Mouse (Mus musculus) limb, embryonic 13.5 days (tissue): ENCODE results near the gene Fcrla. TPM values are rescaled to one million over a fixed set of nuclear protein-coding genes. Genes with fewer than 3 reads are reported as not detected.

Experiments
- ATAC-seq: fragments of 200-750 bp; cut with Nextera tagmentation; 2 replicates; pipeline ENCODE4 v1.8.0; 2017; ENCODE audit warnings: low read depth, moderate number of reproducible peaks, moderate TSS enrichment; ENCODE audit not compliant: low FRiP score
- H3K27ac ChIP-seq: fragments of 300-500 bp; sonication (generic); 2 replicates; pipeline ENCODE4 v1.5.1; 2015; ENCODE audit warnings: inconsistent platforms, mild to moderate bottlenecking, moderate library complexity
- H3K27me3 ChIP-seq: fragments of 300-500 bp; sonication (generic); 2 replicates; pipeline ENCODE4 v1.6.1; 2015; ENCODE audit warnings: mild to moderate bottlenecking, inconsistent platforms
- H3K36me3 ChIP-seq: fragments of 300-500 bp; sonication (generic); 2 replicates; pipeline ENCODE4 v1.6.1; 2015; ENCODE audit warnings: inconsistent platforms, mild to moderate bottlenecking, moderate library complexity
- H3K4me1 ChIP-seq: fragments of 300-500 bp; sonication (generic); 2 replicates; pipeline ENCODE4 v1.6.1; 2015; ENCODE audit warnings: inconsistent platforms
- H3K4me2 ChIP-seq: fragments of 300-500 bp; sonication (generic); replicated peaks from 2 replicates; pipeline ENCODE4 v1.6.1; 2015; ENCODE audit warnings: inconsistent platforms, mild to moderate bottlenecking, moderate library complexity
- H3K4me3 ChIP-seq: fragments of 300-500 bp; sonication (generic); 2 replicates; pipeline ENCODE4 v1.5.1; 2015; ENCODE audit warnings: moderate library complexity, mild to moderate bottlenecking, inconsistent platforms
- H3K9ac ChIP-seq: fragments of 300-500 bp; sonication (generic); 2 replicates; pipeline ENCODE4 v1.6.1; 2015; ENCODE audit warnings: mild to moderate bottlenecking, inconsistent platforms
- H3K9me3 ChIP-seq: fragments of 300-500 bp; sonication (generic); 2 replicates; pipeline ENCODE4 v1.6.1; 2016; ENCODE audit warnings: inconsistent platforms
- WGBS: fragments of 180-500 bp; shearing (Covaris S2); methylation state at CpG from one replicate; pipeline ENCODE4 v1.1.7; 2015; 5-methylcytosine and 5-hydroxymethylcytosine counted together
- polyA plus RNA-seq: library from polyadenylated mRNA; unstranded; fragments of >200 nt; fragmentation: Nextera tagmentation; extraction: Ambion mirVana; gene quantifications from 2 replicates; pipeline ENCODE4 v1.2.1, GENCODE M21; 2015

Gene Fcrla
- polyA plus RNA-seq, 1 experiment from 2014 or later: not detected

GRCm38 (mm10) chr1:170900799-170901467 lies 26.4 kb downstream of the Fcrla start:
- no peak for ATAC-seq
- Histone ChIP-seq H3K9me3 (no peaks in the 10 kb centered on the region; the same call in 1 of the 2 replicates), H3K9ac (no peak overlapping the region), H3K4me3 (no peak overlapping the region), H3K36me3 (no peaks in the 10 kb centered on the region), H3K27ac (no peak overlapping the region), H3K27me3 (peaks cover 37% of the 10 kb centered on the region), H3K4me2 (0 out of 2 replicates have a peak overlapping the region, but pooled peaks have one; percentile 19), H3K4me1 (no peaks in the 10 kb centered on the region; the same call in 1 of the 2 replicates)
- 31% methylated on average over 10 of the region's 10 CpGs for WGBS

DNA sequence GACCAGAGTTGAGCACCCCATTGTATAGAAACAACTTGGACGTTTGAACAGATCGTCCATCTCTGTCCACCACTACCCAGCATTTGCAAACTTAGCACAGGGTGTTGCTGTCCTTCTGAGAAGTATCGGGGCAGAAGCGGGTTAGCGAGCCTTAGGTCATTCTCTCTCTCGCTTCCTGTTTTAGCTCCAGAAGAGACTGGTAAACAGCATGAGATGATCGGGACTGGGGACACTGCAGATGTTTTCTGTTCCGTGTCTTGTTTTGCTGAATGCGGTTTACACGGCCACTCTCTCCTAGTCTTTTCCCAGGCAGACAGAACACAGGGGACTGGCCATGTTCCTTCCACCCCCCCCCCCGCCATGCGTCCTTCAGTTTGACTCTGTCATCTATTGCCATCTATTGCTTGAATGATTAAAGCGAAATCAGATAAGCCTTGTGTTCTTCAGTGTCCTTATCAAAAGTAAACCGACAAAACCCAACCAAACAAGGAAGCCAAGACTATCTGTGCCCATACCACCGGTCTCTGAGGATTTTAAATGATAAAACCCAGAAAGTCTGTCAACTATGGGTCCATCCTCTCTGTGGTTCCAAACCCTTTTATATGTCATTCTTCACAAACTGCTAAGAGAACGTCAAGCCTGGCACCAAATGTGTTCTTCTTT lies 28.8 kb downstream of the Fcrla start:
- peaks cover 24% of the 10 kb centered on the region for H3K27me3 ChIP-seq
- H3K4me1 ChIP-seq: no peaks in the 10 kb centered on the region; the same call in 1 of the 2 replicates
- ATAC-seq: no peak
- H3K9me3 ChIP-seq: no peaks in the 10 kb centered on the region; the same call in 1 of the 2 replicates
- H3K27ac ChIP-seq: no peak overlapping the region
- WGBS: 76% methylated on average over 16 of the region's 16 CpGs
- H3K9ac ChIP-seq: no peak overlapping the region
- H3K4me3 ChIP-seq: no peak overlapping the region
- no peaks in the 10 kb centered on the region for H3K36me3 ChIP-seq
- H3K4me2 ChIP-seq: no peak overlapping the region

DNA sequence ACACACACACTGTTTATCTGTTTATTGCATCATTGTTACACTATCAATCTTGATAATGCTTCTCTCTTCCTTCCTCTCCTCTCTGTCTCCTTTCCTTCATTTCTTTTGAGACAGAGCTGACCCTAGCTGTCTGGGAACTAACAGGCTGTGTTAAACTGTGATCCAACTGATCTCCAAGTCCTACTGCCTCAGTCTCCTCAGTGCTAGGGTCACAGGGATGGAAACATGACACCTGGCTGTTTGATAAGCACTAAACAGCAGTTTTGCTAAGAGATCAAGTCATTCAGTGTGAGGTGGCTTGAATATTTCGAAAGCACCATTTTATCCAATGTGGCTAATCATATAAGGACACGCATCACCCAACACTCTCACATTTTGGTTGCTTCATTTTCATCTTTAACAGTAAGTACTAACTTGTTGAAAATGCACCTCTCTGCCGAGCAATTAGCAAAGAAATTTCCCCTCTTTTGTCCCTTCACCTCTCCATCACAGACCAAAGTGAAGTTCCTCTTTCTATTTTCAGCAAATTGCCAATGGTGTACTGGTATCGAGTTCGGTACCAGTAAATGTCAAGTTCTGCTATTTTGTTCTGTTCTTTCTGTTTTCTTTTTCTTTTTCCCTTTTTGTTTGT lies 30.6 kb downstream of the Fcrla start:
- Histone ChIP-seq H3K4me1 (no peaks in the 10 kb centered on the region; the same call in 1 of the 2 replicates), H3K9ac (no peak overlapping the region), H3K27me3 (peaks cover 10% of the 10 kb centered on the region; the same call in 1 of the 2 replicates), H3K4me3 (no peak overlapping the region), H3K36me3 (no peaks in the 10 kb centered on the region), H3K4me2 (no peak overlapping the region), H3K27ac (no peak overlapping the region), H3K9me3 (no peaks in the 10 kb centered on the region; the same call in 1 of the 2 replicates)
- WGBS: 84% methylated on average over 5 of the region's 5 CpGs
- ATAC-seq: no peak

- H3K4me3 ChIP-seq: no peak overlapping the region
Observed at GRCm38 (mm10) chr1:170894603-170895602, 32.5 kb downstream of the Fcrla start.

DNA sequence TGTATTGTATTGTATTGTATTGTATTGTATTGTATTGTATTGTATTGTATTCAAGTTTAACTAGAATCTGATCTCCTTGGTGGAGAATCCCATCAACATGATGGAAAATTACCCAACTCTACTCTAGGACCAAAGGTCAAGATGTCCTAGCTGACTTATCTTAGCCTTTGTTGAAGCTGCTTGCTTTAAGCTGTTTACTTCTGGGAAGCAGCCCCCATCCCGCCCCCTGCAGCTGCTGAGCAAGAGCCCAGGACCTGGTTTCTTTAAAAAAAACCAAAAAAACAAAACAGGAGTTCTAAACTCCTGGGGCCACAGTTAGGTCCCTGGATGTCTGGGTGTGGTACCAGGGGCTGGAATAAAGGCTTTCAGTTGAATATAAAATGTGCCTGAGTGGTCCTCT lies 35.1 kb downstream of the Fcrla start:
- no peak for ATAC-seq
- H3K4me1 ChIP-seq: no peaks in the 10 kb centered on the region
- no peak overlapping the region for H3K9ac ChIP-seq
- H3K4me3 ChIP-seq: no peak overlapping the region
- H3K4me2 ChIP-seq: no peak overlapping the region
- H3K27me3 ChIP-seq: no peaks in the 10 kb centered on the region
- no peaks in the 10 kb centered on the region; the same call in 1 of the 2 replicates for H3K9me3 ChIP-seq
- WGBS: 55% methylated on average over 1 of the region's 1 CpGs
- H3K27ac ChIP-seq: no peak overlapping the region
- H3K36me3 ChIP-seq: no peaks in the 10 kb centered on the region

More at GRCm38 (mm10) chr1:170894603-170895602, 32.5 kb downstream of the Fcrla start:
- no peak overlapping the region for H3K27ac ChIP-seq
- no peaks in the 10 kb centered on the region; the same call in 1 of the 2 replicates for H3K9me3 ChIP-seq
- no peak for ATAC-seq
- 60% methylated on average over 9 of the region's 9 CpGs for WGBS
- H3K27me3 ChIP-seq: peaks cover 8% of the 10 kb centered on the region; the same call in 1 of the 2 replicates
- H3K9ac ChIP-seq: no peak overlapping the region
- no peaks in the 10 kb centered on the region for H3K4me1 ChIP-seq
- no peaks in the 10 kb centered on the region for H3K36me3 ChIP-seq
- H3K4me2 ChIP-seq: no peak overlapping the region

GRCm38 (mm10) chr1:170891646-170892045 lies 35.7 kb downstream of the Fcrla start:
- no peak overlapping the region for H3K27ac ChIP-seq
- H3K4me3 ChIP-seq: no peak overlapping the region
- H3K9me3 ChIP-seq: no peaks in the 10 kb centered on the region; the same call in 1 of the 2 replicates
- H3K36me3 ChIP-seq: no peaks in the 10 kb centered on the region
- no peaks in the 10 kb centered on the region for H3K27me3 ChIP-seq
- no peak for ATAC-seq
- H3K4me1 ChIP-seq: no peaks in the 10 kb centered on the region
- WGBS: 57% methylated on average over 2 of the region's 2 CpGs
- no peak overlapping the region for H3K9ac ChIP-seq
- H3K4me2 ChIP-seq: no peak overlapping the region

- no peak overlapping the region for H3K9ac ChIP-seq
- H3K9me3 ChIP-seq: no peaks in the 10 kb centered on the region
- no peak for ATAC-seq
- peaks cover 3% of the 10 kb centered on the region for H3K4me1 ChIP-seq
- 62% methylated on average over 4 of the region's 4 CpGs for WGBS
- H3K4me2 ChIP-seq: no peak overlapping the region
- H3K27ac ChIP-seq: no peak overlapping the region
- H3K4me3 ChIP-seq: no peak overlapping the region
- no peaks in the 10 kb centered on the region for H3K27me3 ChIP-seq
- H3K36me3 ChIP-seq: no peaks in the 10 kb centered on the region
Observed at GRCm38 (mm10) chr1:170889310-170889709, 38.1 kb downstream of the Fcrla start.

GRCm38 (mm10) chr1:170886044-170886458 lies 41.3 kb downstream of the Fcrla start:
- Histone ChIP-seq H3K4me3 (no peak overlapping the region), H3K36me3 (peaks cover 10% of the 10 kb centered on the region), H3K27me3 (no peaks in the 10 kb centered on the region), H3K4me2 (no peak overlapping the region), H3K27ac (no peak overlapping the region), H3K9ac (peak overlapping the region; percentile 4; the same call in 1 of the 2 replicates), H3K9me3 (no peaks in the 10 kb centered on the region), H3K4me1 (peaks cover 15% of the 10 kb centered on the region)
- WGBS: 17% methylated on average over 6 of the region's 6 CpGs
- no peak for ATAC-seq

GRCm38 (mm10) chr1:170884978-170885561 lies 42.3 kb downstream of the Fcrla start, which contains the start of the genes Gm26620 and Dusp12:
Gene Gm26620, plus strand, starts transcription at chr1:170885065.
Gene Dusp12, minus strand, starts transcription at chr1:170885540.
- Histone ChIP-seq H3K9me3 (no peaks in the 10 kb centered on the region), H3K4me1 (peaks cover 15% of the 10 kb centered on the region), H3K36me3 (peaks cover 19% of the 10 kb centered on the region), H3K27me3 (no peaks in the 10 kb centered on the region), H3K4me3 (peak within 1 kb of the TSS; percentile 84), H3K4me2 (peak within 1 kb of the TSS; percentile 75), H3K27ac (peak within 1 kb of the TSS; percentile 75), H3K9ac (peak within 1 kb of the TSS; percentile 91)
- WGBS: under 1% methylated on average over 45 of the region's 46 CpGs
- ATAC-seq: peak; percentile 94

GRCm38 (mm10) chr1:170884390-170884789 lies 43.0 kb downstream of the Fcrla start:
- H3K27ac ChIP-seq: no peak overlapping the region
- peaks cover 15% of the 10 kb centered on the region for H3K4me1 ChIP-seq
- H3K9ac ChIP-seq: peak overlapping the region; percentile 91
- 18% methylated on average over 8 of the region's 8 CpGs for WGBS
- no peaks in the 10 kb centered on the region for H3K9me3 ChIP-seq
- no peaks in the 10 kb centered on the region for H3K27me3 ChIP-seq
- peaks cover 25% of the 10 kb centered on the region for H3K36me3 ChIP-seq
- peak overlapping the region; percentile 75 for H3K4me2 ChIP-seq
- no peak for ATAC-seq
- peak overlapping the region; percentile 84 for H3K4me3 ChIP-seq
